Mouse (Mus musculus) thymus, postnatal 10 days (tissue): ENCODE measurements around the gene Ece1.
"Not testable (repeated sequence)": the region's sequence is repeated elsewhere in the genome, so short reads cannot be mapped to it uniquely, and the experiment has no call there.

Experiments used
- DNase-seq, 2 experiments: peaks; one replicate each; pipeline ENCODE4 v3.0.0; 2021; ENCODE audit warnings: low spot score in 2 of 2

The Ece1 gene

GRCm38 (mm10) chr4:137941871-137942781 lies 80.1 kb downstream of the Ece1 start:
- no peak for DNase-seq

GRCm38 (mm10) chr4:137942782-137943486 lies 80.9 kb downstream of the Ece1 start:
- no peak for DNase-seq

- no peak for DNase-seq
These were observed 81.5 kb downstream of the Ece1 start for GRCm38 (mm10) chr4:137943540-137943939.

GRCm38 (mm10) chr4:137945376-137945775 lies 83.3 kb downstream of the Ece1 start:
- DNase-seq, result no peak

- DNase-seq, result no peak
These were observed 84.4 kb downstream of the Ece1 start for GRCm38 (mm10) chr4:137946419-137946818.

GRCm38 (mm10) chr4:137952840-137953239 lies 90.8 kb downstream of the Ece1 start:
- peak; percentile 53 to 89 for DNase-seq

- no peak for DNase-seq
These were observed 92.1 kb downstream of the Ece1 start for GRCm38 (mm10) chr4:137954184-137954583.

- DNase-seq, result no peak
These were observed 92.9 kb downstream of the Ece1 start for GRCm38 (mm10) chr4:137954926-137955396.

GRCm38 (mm10) chr4:137956260-137956659 lies 94.2 kb downstream of the Ece1 start:
- DNase-seq, result no peak

GRCm38 (mm10) chr4:137959889-137960665 lies 98.0 kb downstream of the Ece1 start:
- no peak for DNase-seq

GRCm38 (mm10) chr4:137960757-137961156 lies 98.7 kb downstream of the Ece1 start:
- no peak for DNase-seq

- DNase-seq, result no peak
These were observed 100.8 kb downstream of the Ece1 start for GRCm38 (mm10) chr4:137962643-137963350.

- no peak for DNase-seq
These were observed 101.4 kb downstream of the Ece1 start for GRCm38 (mm10) chr4:137963431-137963830.

- peak; percentile 40 to 76 for DNase-seq
These were observed 102.0 kb downstream of the Ece1 start for GRCm38 (mm10) chr4:137963881-137964584.

- no peak for DNase-seq
These were observed 102.5 kb downstream of the Ece1 start for GRCm38 (mm10) chr4:137964585-137964930.

- peak; percentile 47 to 71 for DNase-seq
These were observed 106.2 kb downstream of the Ece1 start for GRCm38 (mm10) chr4:137968203-137968602.

GRCm38 (mm10) chr4:137970623-137971199 lies 108.7 kb downstream of the Ece1 start:
- DNase-seq, result not testable (repeated sequence)

GRCm38 (mm10) chr4:137974856-137975432 lies 112.9 kb downstream of the Ece1 start:
- not testable (repeated sequence) for DNase-seq

GRCm38 (mm10) chr4:137979066-137979644 lies 117.1 kb downstream of the Ece1 start:
- not testable (repeated sequence) for DNase-seq

- no peak for DNase-seq
These were observed 120.8 kb downstream of the Ece1 start for GRCm38 (mm10) chr4:137982869-137983268.
